Mouse (Mus musculus): Measurements from ENCODE around the gene Tmem208. TPM values are rescaled to one million over a fixed set of nuclear protein-coding genes. Genes with fewer than 3 reads are reported as not detected.

Gene Tmem208
- polyA plus RNA-seq, 1 experiment from 2014 or later = 84.2 TPM

GRCm38 (mm10) chr8:105313622-105314402 lies 12.3 kb upstream of the Tmem208 start:
- Histone ChIP-seq H3K9me3 (replicated peaks; ENCODE audit: control insufficient read depth, low read length) (no peaks in the 10 kb centered on the region), H3K4me1 (ENCODE audit: control insufficient read depth, insufficient read depth, low read length) (peaks cover 27% of the 10 kb centered on the region), H3K27me3 (ENCODE audit: control insufficient read depth, insufficient read depth, low read length) (no peaks in the 10 kb centered on the region), H3K9ac (ENCODE audit: low read length) (no peak overlapping the region), H3K27ac (ENCODE audit: low read length) (peak overlapping the region; percentile 32; the same call in 1 of the 2 replicates), H3K4me3 (ENCODE audit: low read length) (no peak overlapping the region), H3K36me3 (ENCODE audit: control insufficient read depth, insufficient read depth) (peaks cover 6% of the 10 kb centered on the region), H3K4me2 (ENCODE audit: low read depth, low read length) (no peak overlapping the region)
- peak; percentile 50 for ATAC-seq (replicated peaks; ENCODE audit: extremely low read depth, insufficient read depth, low FRiP score)
- WGBS = 56% methylated on average over 9 of the region's 9 CpGs

GRCm38 (mm10) chr8:105315073-105315769 lies 10.9 kb upstream of the Tmem208 start:
- no peak overlapping the region for H3K9ac ChIP-seq (ENCODE audit: low read length)

DNA sequence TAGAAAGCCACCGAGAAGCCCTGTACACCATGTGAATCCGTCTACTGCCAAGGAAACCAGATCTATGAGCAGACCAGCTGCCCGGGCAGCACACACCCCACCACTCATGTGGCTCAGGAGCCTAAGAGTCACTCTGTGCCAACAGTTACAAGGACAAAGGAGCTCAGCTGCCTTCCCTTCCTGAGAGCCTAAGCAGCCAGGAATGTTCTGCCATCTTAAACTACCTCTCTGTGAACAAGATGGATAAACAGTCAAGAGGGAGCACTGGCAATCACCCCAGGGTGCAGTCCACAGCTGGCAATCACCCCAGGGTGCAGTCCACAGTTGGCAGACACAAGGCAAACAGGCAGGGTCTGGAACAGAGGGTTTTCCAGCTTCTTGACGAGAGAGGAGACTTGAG lies 8.2 kb upstream of the Tmem208 start:
- no peak overlapping the region for H3K4me3 ChIP-seq (ENCODE audit: low read length)
- H3K27ac ChIP-seq (ENCODE audit: low read length) = peak overlapping the region; percentile 61
- H3K9me3 ChIP-seq (replicated peaks; ENCODE audit: control insufficient read depth, low read length) = no peaks in the 10 kb centered on the region
- peaks cover 26% of the 10 kb centered on the region for H3K4me1 ChIP-seq (ENCODE audit: control insufficient read depth, insufficient read depth, low read length)
- peaks cover 7% of the 10 kb centered on the region for H3K36me3 ChIP-seq (ENCODE audit: control insufficient read depth, insufficient read depth)
- no peak overlapping the region for H3K4me2 ChIP-seq (ENCODE audit: low read depth, low read length)
- H3K9ac ChIP-seq (ENCODE audit: low read length) = no peak overlapping the region
- no peak for ATAC-seq (replicated peaks; ENCODE audit: extremely low read depth, insufficient read depth, low FRiP score)
- 79% methylated on average over 4 of the region's 4 CpGs for WGBS
- no peaks in the 10 kb centered on the region for H3K27me3 ChIP-seq (ENCODE audit: control insufficient read depth, insufficient read depth, low read length)

More at GRCm38 (mm10) chr8:105315073-105315769, 10.9 kb upstream of the Tmem208 start:
- no peak overlapping the region for H3K4me2 ChIP-seq (ENCODE audit: low read depth, low read length)
- H3K36me3 ChIP-seq (ENCODE audit: control insufficient read depth, insufficient read depth) = peaks cover 6% of the 10 kb centered on the region; the same call in 1 of the 2 replicates
- no peak for ATAC-seq (replicated peaks; ENCODE audit: extremely low read depth, insufficient read depth, low FRiP score)
- H3K9me3 ChIP-seq (replicated peaks; ENCODE audit: control insufficient read depth, low read length) = no peaks in the 10 kb centered on the region
- peaks cover 27% of the 10 kb centered on the region for H3K4me1 ChIP-seq (ENCODE audit: control insufficient read depth, insufficient read depth, low read length)
- no peak overlapping the region for H3K27ac ChIP-seq (ENCODE audit: low read length)
- H3K4me3 ChIP-seq (ENCODE audit: low read length) = no peak overlapping the region
- no peaks in the 10 kb centered on the region for H3K27me3 ChIP-seq (ENCODE audit: control insufficient read depth, insufficient read depth, low read length)
- 75% methylated on average over 18 of the region's 18 CpGs for WGBS

DNA sequence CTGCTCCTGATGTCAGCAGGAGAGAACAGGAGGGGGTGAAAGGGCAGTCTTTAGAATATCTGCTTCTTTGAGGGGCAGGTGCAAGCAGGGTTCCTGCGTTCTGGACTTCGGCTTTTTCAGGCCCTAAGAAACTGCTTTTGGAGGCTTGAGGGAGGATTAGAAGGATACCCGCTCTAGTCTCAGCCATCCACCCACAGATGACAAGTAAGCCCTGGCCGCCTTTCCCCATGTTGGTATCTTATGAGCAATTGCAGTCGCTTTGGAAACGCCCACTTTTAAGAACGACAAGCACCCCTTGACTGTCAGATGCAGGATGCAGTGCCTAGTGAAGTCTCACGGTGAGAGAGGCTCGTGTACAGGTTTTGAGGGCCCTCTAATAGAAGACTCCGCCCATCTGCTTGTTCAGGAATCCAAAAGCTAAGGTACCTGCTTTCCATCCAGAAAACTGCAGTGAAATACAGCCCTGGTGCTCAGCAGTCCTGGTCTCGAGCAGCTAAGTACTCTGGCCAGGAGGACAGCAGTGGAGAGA lies 7.4 kb upstream of the Tmem208 start:
- ATAC-seq (replicated peaks; ENCODE audit: extremely low read depth, insufficient read depth, low FRiP score) = no peak
- Histone ChIP-seq H3K36me3 (ENCODE audit: control insufficient read depth, insufficient read depth) (peaks cover 10% of the 10 kb centered on the region), H3K4me3 (ENCODE audit: low read length) (no peak overlapping the region), H3K27me3 (ENCODE audit: control insufficient read depth, insufficient read depth, low read length) (no peaks in the 10 kb centered on the region), H3K9ac (ENCODE audit: low read length) (no peak overlapping the region), H3K27ac (ENCODE audit: low read length) (no peak overlapping the region), H3K9me3 (replicated peaks; ENCODE audit: control insufficient read depth, low read length) (no peaks in the 10 kb centered on the region), H3K4me1 (ENCODE audit: control insufficient read depth, insufficient read depth, low read length) (peaks cover 18% of the 10 kb centered on the region), H3K4me2 (ENCODE audit: low read depth, low read length) (no peak overlapping the region)
- WGBS = 81% methylated on average over 11 of the region's 11 CpGs

DNA sequence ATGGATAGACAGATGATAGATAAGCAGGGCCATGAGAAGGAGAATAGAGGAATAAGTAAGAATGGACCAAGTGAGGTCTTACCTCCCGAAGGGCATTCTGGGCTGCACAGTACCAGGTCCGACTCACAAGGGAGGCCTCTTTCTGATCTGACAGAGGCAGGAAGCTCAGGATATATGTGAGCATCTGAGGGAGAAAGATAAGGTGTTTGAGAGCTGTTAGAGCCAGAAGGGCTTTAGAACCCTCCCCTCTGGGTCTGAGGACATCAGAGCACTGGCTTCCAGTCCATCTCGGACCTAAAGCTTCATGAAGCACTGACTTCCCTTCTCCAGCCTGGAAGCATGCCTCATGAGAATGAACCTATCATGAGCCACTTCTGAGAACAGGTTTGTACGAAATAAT lies 3.0 kb upstream of the Tmem208 start:
- H3K27me3 ChIP-seq (ENCODE audit: control insufficient read depth, insufficient read depth, low read length) = no peaks in the 10 kb centered on the region
- no peak overlapping the region for H3K4me3 ChIP-seq (ENCODE audit: low read length)
- H3K36me3 ChIP-seq (ENCODE audit: control insufficient read depth, insufficient read depth) = peaks cover 11% of the 10 kb centered on the region
- H3K27ac ChIP-seq (ENCODE audit: low read length) = no peak overlapping the region
- WGBS = 80% methylated on average over 4 of the region's 4 CpGs
- H3K4me1 ChIP-seq (ENCODE audit: control insufficient read depth, insufficient read depth, low read length) = peaks cover 17% of the 10 kb centered on the region
- ATAC-seq (replicated peaks; ENCODE audit: extremely low read depth, insufficient read depth, low FRiP score) = no peak
- H3K4me2 ChIP-seq (ENCODE audit: low read depth, low read length) = no peak overlapping the region
- H3K9me3 ChIP-seq (replicated peaks; ENCODE audit: control insufficient read depth, low read length) = no peaks in the 10 kb centered on the region
- H3K9ac ChIP-seq (ENCODE audit: low read length) = no peak overlapping the region

GRCm38 (mm10) chr8:105325641-105326093 lies 487 bp upstream of the Tmem208 start:
- Histone ChIP-seq H3K36me3 (ENCODE audit: control insufficient read depth, insufficient read depth) (peaks cover 32% of the 10 kb centered on the region), H3K4me3 (ENCODE audit: low read length) (peak overlapping the region; percentile 96), H3K27ac (ENCODE audit: low read length) (peak overlapping the region; percentile 86), H3K9ac (ENCODE audit: low read length) (peak overlapping the region; percentile 97), H3K9me3 (replicated peaks; ENCODE audit: control insufficient read depth, low read length) (no peaks in the 10 kb centered on the region), H3K4me2 (ENCODE audit: low read depth, low read length) (peak overlapping the region; percentile 96), H3K27me3 (ENCODE audit: control insufficient read depth, insufficient read depth, low read length) (no peaks in the 10 kb centered on the region), H3K4me1 (ENCODE audit: control insufficient read depth, insufficient read depth, low read length) (peaks cover 17% of the 10 kb centered on the region)
- WGBS = under 1% methylated on average over 12 of the region's 12 CpGs
- ATAC-seq (replicated peaks; ENCODE audit: extremely low read depth, insufficient read depth, low FRiP score) = no peak

GRCm38 (mm10) chr8:105326968-105327367 lies 814 bp downstream of the Tmem208 start:
- peak overlapping the region; percentile 87 for H3K27ac ChIP-seq (ENCODE audit: low read length)
- no peaks in the 10 kb centered on the region for H3K9me3 ChIP-seq (replicated peaks; ENCODE audit: control insufficient read depth, low read length)
- peak overlapping the region; percentile 97 for H3K9ac ChIP-seq (ENCODE audit: low read length)
- H3K4me1 ChIP-seq (ENCODE audit: control insufficient read depth, insufficient read depth, low read length) = peaks cover 17% of the 10 kb centered on the region
- H3K36me3 ChIP-seq (ENCODE audit: control insufficient read depth, insufficient read depth) = peaks cover 40% of the 10 kb centered on the region
- H3K4me3 ChIP-seq (ENCODE audit: low read length) = peak overlapping the region; percentile 96
- ATAC-seq (replicated peaks; ENCODE audit: extremely low read depth, insufficient read depth, low FRiP score) = no peak
- peak overlapping the region; percentile 81 for H3K4me2 ChIP-seq (ENCODE audit: low read depth, low read length)
- no peaks in the 10 kb centered on the region for H3K27me3 ChIP-seq (ENCODE audit: control insufficient read depth, insufficient read depth, low read length)
- WGBS = 26% methylated on average over 6 of the region's 6 CpGs

DNA sequence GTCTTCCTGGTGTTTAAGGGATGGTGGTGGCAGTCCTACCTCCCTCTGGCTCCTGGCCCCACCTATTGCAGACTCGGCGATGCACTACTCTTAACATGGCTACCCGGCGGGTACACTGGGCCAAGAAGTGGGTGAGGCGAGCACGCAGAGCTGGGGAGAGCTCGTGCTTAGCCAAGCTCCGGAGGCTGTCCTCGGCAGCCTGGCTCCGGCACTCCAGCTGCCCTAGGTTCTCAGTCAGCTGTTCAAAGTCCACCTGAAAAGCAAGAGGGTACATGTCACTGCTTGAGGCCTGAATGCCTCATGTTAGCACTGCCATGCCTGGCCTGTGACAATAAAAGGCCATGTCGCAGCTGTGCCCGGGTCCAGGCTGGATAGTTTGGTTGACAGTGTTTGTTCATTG lies 4.2 kb downstream of the Tmem208 start:
- 94% methylated on average over 12 of the region's 12 CpGs for WGBS
- Histone ChIP-seq H3K27me3 (ENCODE audit: control insufficient read depth, insufficient read depth, low read length) (no peaks in the 10 kb centered on the region), H3K4me2 (ENCODE audit: low read depth, low read length) (no peak overlapping the region), H3K9ac (ENCODE audit: low read length) (no peak overlapping the region), H3K4me3 (ENCODE audit: low read length) (no peak overlapping the region), H3K27ac (ENCODE audit: low read length) (no peak overlapping the region), H3K36me3 (ENCODE audit: control insufficient read depth, insufficient read depth) (peaks cover 50% of the 10 kb centered on the region), H3K9me3 (replicated peaks; ENCODE audit: control insufficient read depth, low read length) (no peaks in the 10 kb centered on the region), H3K4me1 (ENCODE audit: control insufficient read depth, insufficient read depth, low read length) (peaks cover 13% of the 10 kb centered on the region)
- no peak for ATAC-seq (replicated peaks; ENCODE audit: extremely low read depth, insufficient read depth, low FRiP score)

DNA sequence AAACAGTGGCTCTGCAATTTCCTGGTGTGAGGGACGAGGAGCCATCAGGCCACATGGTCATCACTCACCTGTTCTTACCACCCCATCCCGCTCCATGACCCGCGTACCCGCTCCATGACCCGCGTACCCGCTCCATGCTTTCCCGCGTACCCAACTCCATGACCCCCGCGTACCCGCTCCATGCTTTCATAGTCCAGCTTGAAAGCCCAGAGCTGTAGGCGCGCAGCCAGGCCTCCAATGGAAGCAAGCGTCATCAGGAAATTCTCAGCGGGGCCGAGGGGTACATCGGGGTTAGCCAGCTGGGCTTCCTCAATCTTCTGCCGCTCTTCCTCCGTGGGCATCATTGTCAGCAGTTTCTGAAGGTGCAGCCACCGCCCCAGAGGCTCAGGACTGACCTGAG lies 5.3 kb downstream of the Tmem208 start:
- peaks cover 60% of the 10 kb centered on the region for H3K36me3 ChIP-seq (ENCODE audit: control insufficient read depth, insufficient read depth)
- peaks cover 9% of the 10 kb centered on the region for H3K4me1 ChIP-seq (ENCODE audit: control insufficient read depth, insufficient read depth, low read length)
- WGBS = 92% methylated on average over 22 of the region's 22 CpGs
- H3K9ac ChIP-seq (ENCODE audit: low read length) = no peak overlapping the region
- no peaks in the 10 kb centered on the region for H3K27me3 ChIP-seq (ENCODE audit: control insufficient read depth, insufficient read depth, low read length)
- H3K4me3 ChIP-seq (ENCODE audit: low read length) = no peak overlapping the region
- H3K9me3 ChIP-seq (replicated peaks; ENCODE audit: control insufficient read depth, low read length) = no peaks in the 10 kb centered on the region
- no peak for ATAC-seq (replicated peaks; ENCODE audit: extremely low read depth, insufficient read depth, low FRiP score)
- no peak overlapping the region for H3K27ac ChIP-seq (ENCODE audit: low read length)
- no peak overlapping the region for H3K4me2 ChIP-seq (ENCODE audit: low read depth, low read length)

Measured in heart, embryonic 16.5 days (tissue).